Mouse (Mus musculus) adrenal gland, adult (tissue): Measurements from ENCODE around the gene Dpm2.

Experiments
- DNase-seq, 2 experiments: peaks; one replicate each; pipeline ENCODE4 v3.0.0; 2022 to 2023; ENCODE audit warnings: low spot score in 1 of 2; ENCODE audit not compliant: inconsistent age in 2 of 2

Gene Dpm2

GRCm38 (mm10) chr2:32582830-32583799, 12.5 kb downstream of the Dpm2 start:
- peak; percentile 82 to 94 for DNase-seq

GRCm38 (mm10) chr2:32585149-32585714, 14.6 kb downstream of the Dpm2 start:
- DNase-seq = no peak

DNA sequence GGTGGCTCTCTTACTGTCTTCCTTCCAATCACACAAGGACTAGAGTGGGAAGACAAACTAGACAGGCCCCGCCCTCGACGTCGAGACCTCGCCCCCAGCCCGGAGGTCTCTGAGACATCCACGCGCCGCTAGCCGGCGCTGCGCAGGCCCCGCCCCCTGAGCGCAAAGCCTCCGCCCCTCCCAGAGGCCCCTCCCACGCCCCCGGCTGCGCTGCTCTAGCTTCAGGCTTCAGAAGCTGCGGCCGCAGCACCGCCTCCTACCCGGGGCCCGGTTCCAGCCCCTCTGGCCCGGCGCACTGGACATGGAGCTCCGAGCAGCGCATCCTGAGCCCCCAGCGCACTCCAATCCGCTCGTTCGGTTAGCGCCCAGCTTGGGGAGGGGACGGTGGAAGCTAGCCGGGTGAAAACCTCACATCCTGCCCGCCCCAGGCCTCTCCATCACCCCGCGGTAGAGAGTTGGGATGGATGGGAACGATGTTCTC, 16.3 kb downstream of the Dpm2 start, which contains the start of gene St6galnac4:
TSS of gene St6galnac4 (plus strand) at position 225 of the 481 bp plus-strand sequence.
- DNase-seq = peak; percentile 93 to 96

- DNase-seq = no peak
These were observed 17.2 kb downstream of the Dpm2 start for GRCm38 (mm10) chr2:32587731-32588321.

GRCm38 (mm10) chr2:32589213-32589795, 18.6 kb downstream of the Dpm2 start:
- DNase-seq = peak; percentile 68 to 69

GRCm38 (mm10) chr2:32590224-32590623, 19.6 kb downstream of the Dpm2 start:
- no peak for DNase-seq

DNA sequence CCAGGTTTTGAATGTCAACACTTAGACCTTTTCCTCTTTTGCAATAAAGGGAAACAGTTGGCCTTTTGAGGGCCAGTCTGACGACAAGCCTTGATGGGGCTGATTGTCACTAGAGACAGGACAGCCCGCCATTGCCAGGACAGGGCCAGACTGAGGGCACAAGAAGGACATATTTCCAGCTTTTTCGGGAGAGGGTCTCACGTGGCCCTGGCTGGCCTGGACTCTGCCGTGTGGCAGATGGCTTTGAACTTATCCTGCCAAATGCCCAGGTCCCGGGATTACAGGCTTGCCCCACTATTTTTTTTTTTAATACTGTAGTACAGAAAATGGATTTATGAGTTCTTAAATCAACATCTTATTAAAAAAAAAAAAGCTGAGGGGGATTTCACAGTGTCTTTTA, 20.6 kb downstream of the Dpm2 start:
- no peak for DNase-seq

DNA sequence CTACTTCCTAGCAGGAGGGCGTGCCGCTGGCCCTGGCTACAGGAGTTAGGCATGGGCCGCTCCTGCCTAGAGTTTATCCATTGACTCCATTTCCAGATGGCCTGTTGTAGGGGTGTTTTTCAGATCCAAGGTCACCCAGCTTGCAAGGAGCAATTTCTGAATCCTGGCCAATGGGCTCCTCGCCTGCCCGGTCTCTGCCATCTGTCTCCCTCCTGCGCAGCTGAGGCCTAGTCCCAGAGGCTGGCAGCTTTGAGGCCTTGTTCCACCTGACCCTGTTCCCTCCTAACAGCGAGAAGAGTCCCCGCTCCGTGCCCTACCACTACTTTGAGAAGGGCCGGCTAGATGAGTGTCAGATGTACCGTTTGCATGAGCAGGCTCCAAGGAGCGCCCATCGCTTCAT, 26.1 kb downstream of the Dpm2 start:
- peak; percentile 46 to 71 for DNase-seq

GRCm38 (mm10) chr2:32597248-32597647, 26.6 kb downstream of the Dpm2 start:
- no peak for DNase-seq

GRCm38 (mm10) chr2:32597699-32598098, 27.0 kb downstream of the Dpm2 start:
- DNase-seq = no peak

GRCm38 (mm10) chr2:32598506-32598905, 27.8 kb downstream of the Dpm2 start:
- no peak for DNase-seq

DNA sequence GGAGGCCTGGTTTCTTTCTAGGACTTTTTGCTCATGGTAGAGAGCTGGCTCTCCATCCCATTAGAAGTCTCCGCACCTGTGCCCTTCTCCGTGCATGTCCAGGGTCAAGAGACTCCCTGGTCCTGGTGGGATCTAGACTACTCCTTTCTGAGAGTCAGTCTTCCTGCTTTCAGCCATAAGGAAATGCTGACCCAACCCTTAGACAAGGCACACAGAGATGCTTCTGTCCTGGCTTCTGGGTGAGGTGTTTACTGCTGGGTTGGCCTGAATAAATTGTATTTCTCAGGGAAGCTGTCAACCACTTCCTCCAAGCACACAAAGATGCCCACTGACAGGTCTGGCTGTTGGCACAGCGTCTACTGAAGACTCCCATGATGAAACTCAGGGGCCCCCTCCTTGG, 28.8 kb downstream of the Dpm2 start, which contains the start of gene St6galnac6:
TSS of gene St6galnac6 (plus strand) at position 301 of the 400 bp plus-strand sequence.
- DNase-seq = no peak

- peak; percentile 49 to 73 for DNase-seq
These were observed 30.9 kb downstream of the Dpm2 start for GRCm38 (mm10) chr2:32601417-32602065.

DNA sequence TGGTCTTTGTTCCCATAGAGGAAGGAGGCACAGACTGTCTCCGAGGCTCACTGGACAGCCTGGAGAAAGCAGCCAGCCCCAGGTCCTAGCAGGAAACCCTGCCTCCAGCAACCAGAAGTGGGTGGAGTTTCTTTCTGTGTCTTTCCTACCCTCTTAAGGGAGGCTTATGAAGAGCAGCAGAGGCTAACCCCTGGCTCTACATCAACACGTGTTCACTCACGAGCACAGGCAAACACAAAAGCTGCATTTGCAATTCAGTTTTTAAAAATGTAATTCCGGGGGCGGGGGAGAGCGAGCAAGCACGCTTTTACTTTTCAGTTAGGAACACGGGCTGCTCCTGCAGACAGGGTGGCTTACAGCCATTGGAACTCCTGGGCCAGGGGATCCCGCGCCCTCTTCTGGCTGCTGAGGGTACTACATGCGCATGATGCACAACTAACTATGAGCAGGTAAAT, 32.0 kb downstream of the Dpm2 start:
- DNase-seq = peak; percentile 88 to 97

DNA sequence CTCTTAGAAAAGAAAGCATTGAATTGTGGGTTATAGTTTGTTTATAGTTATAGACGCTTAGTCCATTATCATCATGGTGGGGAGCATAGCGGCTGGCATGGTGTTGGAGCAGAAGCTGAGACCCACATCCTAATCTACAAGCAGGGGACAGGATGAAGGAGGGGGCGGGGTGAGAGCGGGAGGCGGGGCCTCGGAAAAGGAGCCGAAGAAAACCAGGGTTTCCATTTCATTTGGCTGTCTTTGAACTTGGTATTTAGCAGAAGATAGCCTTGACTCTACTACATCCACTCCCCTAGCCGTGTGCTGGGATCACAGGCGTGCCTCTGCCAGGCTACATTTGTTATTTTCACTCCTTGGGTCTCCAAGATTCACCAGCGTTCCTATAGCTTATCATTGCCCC, 34.0 kb downstream of the Dpm2 start:
- no peak for DNase-seq

DNA sequence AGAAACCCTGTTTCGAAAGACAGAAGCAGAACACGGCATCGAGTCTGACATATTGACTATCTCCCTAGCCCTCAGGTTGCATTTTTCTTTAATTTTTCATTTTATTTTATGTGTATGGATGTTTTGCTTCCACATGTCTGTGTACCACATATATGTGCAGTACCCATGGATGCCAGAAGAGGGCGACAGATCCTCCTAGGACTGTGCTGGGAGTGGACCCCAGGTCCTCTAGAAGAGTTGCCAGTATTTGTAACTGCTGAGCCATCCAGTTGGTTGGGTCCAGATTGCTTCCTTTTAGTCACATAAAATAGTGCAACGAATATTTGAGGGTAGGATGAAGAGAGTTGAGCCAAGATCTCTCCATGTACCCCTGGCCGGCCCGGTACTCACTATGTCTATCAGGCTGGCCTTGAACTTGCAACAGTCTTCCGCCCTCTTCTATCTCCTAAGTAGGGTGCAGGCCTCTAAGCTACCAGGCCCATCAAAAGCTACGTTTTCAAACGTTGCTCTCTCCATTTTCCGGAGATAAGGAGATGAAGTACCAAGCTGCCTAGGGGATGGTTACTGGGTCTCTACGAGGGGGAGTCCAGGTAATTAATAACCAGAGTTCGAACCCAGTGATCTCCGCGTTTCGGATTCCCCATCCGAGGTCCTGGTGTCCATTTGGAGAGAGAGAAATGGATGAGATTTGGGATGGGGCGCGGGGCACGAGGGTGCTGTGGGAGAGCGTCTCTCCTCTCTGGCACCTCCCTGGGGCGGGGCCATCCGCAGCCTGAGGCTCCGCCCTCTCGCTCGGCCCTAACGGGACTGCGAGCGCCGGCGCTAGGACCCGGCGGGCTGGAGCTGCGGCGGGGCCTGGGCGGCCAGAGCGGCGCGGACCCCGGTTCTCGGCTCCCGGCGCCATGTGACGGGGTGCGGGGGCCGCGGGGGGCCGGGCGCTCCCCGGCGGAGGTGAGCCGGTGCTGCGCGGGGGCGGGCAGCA, 35.8 kb downstream of the Dpm2 start:
- DNase-seq = peak; percentile 91 to 94

DNA sequence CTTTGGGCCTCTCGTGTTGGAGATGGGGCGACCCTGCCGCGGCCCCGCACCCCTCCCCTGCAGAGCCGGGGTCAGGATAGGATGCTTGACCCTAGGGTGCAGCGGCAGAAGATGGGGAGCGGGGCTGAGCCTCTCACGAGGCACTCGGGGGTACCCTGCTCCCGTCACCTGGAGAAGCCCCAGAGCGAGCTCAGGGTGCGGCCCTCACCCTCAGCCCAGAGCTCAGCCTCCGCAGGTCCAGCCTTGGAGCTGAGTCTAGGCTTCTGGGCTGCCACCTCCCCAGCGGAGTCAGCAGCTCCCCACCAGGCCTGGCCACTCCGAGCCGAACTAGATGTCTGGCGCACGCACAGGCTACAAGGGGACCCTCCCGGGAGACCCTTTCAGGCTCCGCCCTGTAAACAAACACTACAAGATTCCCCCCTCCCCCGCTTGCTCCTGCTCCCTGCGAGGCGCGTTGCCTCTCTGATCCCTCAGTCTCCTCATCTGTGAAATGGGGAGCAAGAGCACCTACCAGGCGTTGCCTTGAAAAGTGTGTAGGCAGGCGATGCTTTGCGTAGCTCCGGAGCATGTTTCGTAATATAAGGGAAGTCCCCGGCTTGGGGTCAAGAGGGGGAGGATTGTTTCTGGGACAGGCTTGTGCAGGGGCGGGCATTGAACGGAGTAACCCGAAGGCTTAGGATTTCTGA, 36.7 kb downstream of the Dpm2 start:
- DNase-seq = peak; percentile 66 to 85

DNA sequence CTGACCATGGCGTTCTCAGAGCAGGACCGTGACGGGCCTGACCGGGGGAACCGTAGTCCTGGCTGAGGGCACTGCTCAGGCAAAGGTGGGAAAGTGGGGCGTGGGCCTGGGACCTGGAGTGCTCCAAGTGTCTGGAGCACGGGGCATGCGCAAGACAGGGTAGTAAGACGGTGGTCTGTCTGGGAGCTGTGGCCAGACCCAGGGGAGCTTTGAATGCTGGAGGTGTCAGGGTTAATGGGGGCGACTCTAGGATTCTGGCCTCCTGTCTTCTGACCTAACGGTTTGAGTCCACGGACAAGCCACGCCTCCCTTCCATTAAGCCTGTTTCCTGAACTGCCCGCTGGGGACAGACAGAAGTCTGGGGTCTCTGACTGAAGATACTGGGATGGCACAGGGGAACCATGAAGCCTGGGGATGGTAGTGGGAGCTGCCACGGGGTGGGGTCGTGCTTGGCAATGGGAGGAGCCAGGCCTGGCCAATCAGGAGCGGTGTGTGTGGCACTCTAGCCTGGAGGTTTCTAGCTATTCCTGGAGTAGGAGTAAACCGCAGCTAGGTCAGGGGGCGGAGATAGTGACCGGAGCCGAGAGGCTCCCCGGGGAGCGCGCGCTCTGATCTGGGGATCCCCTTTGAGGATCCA, 37.6 kb downstream of the Dpm2 start:
- DNase-seq = peak; percentile 88 to 96
